Mouse (Mus musculus): Measurements from ENCODE around the gene Mri1.

Mri1 gene

GRCm38 (mm10) chr8:84237542-84238229, 19.4 kb downstream of the Mri1 start:
- in situ Hi-C loops (cut with MboI; ENCODE audit: low sequenced_read_pairs), result no loop called here

GRCm38 (mm10) chr8:84236998-84237473, 20.1 kb downstream of the Mri1 start, which contains the start of gene Zswim4:
TSS of gene Zswim4 (minus strand) at chr8:84237055.
- in situ Hi-C loops (cut with MboI; ENCODE audit: low sequenced_read_pairs), result no loop called here

- in situ Hi-C loops (cut with MboI; ENCODE audit: low sequenced_read_pairs), result no loop called here
Observed at GRCm38 (mm10) chr8:84236410-84236997, 20.6 kb downstream of the Mri1 start.

- in situ Hi-C loops (cut with MboI; ENCODE audit: low sequenced_read_pairs), result no loop called here
Observed at GRCm38 (mm10) chr8:84235746-84236409, 21.2 kb downstream of the Mri1 start.

- in situ Hi-C loops (cut with MboI; ENCODE audit: low sequenced_read_pairs), result no loop called here
Observed at GRCm38 (mm10) chr8:84233055-84233454, 24.1 kb downstream of the Mri1 start.

GRCm38 (mm10) chr8:84230735-84231134, 26.4 kb downstream of the Mri1 start:
- in situ Hi-C loops (cut with MboI; ENCODE audit: low sequenced_read_pairs), result no loop called here

GRCm38 (mm10) chr8:84223322-84224029, 33.6 kb downstream of the Mri1 start:
- in situ Hi-C loops (cut with MboI; ENCODE audit: low sequenced_read_pairs), result no loop called here

GRCm38 (mm10) chr8:84222566-84223165, 34.5 kb downstream of the Mri1 start:
- in situ Hi-C loops (cut with MboI; ENCODE audit: low sequenced_read_pairs), result no loop called here

GRCm38 (mm10) chr8:84220105-84220504, 37.0 kb downstream of the Mri1 start:
- in situ Hi-C loops (cut with MboI; ENCODE audit: low sequenced_read_pairs), result no loop called here

GRCm38 (mm10) chr8:84218143-84218542, 39.0 kb downstream of the Mri1 start:
- in situ Hi-C loops (cut with MboI; ENCODE audit: low sequenced_read_pairs), result no loop called here

GRCm38 (mm10) chr8:84217206-84217605, 39.9 kb downstream of the Mri1 start:
- in situ Hi-C loops (cut with MboI; ENCODE audit: low sequenced_read_pairs), result no loop called here

GRCm38 (mm10) chr8:84213277-84213676, 43.8 kb downstream of the Mri1 start:
- in situ Hi-C loops (cut with MboI; ENCODE audit: low sequenced_read_pairs), result no loop called here

- in situ Hi-C loops (cut with MboI; ENCODE audit: low sequenced_read_pairs), result no loop called here
Observed at GRCm38 (mm10) chr8:84211881-84212563, 45.1 kb downstream of the Mri1 start.

GRCm38 (mm10) chr8:84211202-84211601, 45.9 kb downstream of the Mri1 start:
- in situ Hi-C loops (cut with MboI; ENCODE audit: low sequenced_read_pairs), result no loop called here

GRCm38 (mm10) chr8:84210167-84210791, 46.8 kb downstream of the Mri1 start:
- in situ Hi-C loops (cut with MboI; ENCODE audit: low sequenced_read_pairs), result no loop called here

- in situ Hi-C loops (cut with MboI; ENCODE audit: low sequenced_read_pairs), result no loop called here
Observed at GRCm38 (mm10) chr8:84208381-84209380, 48.4 kb downstream of the Mri1 start.

- in situ Hi-C loops (cut with MboI; ENCODE audit: low sequenced_read_pairs), result no loop called here
Observed at GRCm38 (mm10) chr8:84207811-84208210, 49.3 kb downstream of the Mri1 start.

- in situ Hi-C loops (cut with MboI; ENCODE audit: low sequenced_read_pairs), result no loop called here
Observed at GRCm38 (mm10) chr8:84206666-84207065, 50.5 kb downstream of the Mri1 start.

- in situ Hi-C loops (cut with MboI; ENCODE audit: low sequenced_read_pairs), result no loop called here
Observed at GRCm38 (mm10) chr8:84205073-84205472, 52.1 kb downstream of the Mri1 start.
